Mouse (Mus musculus): ENCODE data around the gene Tiam1.

DNA sequence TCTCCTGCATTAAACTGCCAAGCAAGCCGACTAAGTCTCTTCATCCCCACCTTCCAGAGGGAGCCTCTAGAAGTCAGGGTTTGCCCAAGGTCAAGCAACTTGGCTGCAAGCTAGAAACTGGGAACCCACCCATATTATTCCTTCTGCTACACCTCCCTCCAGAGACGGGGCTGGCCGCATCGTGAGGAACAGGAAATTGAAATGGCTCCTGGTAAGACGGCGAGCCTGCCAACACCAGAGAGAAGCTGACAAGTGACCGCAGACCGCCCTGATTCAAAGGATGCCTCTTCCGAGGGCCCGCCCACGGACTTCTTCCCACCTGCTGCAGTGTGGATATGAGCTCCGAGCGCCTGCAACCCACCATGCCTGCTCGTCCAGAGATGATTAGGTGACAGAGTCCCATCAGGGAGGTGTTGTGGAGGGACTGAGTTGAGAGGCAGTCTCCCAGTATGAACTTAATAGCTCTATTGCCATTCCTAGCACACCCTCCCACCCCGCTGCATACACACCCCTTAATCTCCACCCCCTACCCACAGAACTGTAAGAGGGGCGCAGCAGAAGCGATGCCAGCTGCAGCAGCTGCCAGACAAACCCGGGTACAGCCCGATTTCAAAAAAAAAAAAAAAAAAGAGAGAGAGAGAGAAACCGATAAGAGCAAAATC is 246.6 kb downstream of the Tiam1 start:
- no peak for TF ChIP-seq CTCF (IDR thresholded peaks at IDR 0.05; ENCODE audit: low read depth)
- TF ChIP-seq EP300 (IDR thresholded peaks at IDR 0.05; ENCODE audit: low read depth) = no peak

All from liver, embryonic 14.5 days (tissue).